Mouse (Mus musculus) embryo, embryonic 9.5 days (tissue): ENCODE measurements around the gene Tmem121b.

Experiments
- DNase-seq: peaks from one replicate; pipeline ENCODE4 v3.0.0-alpha.2; 2017; ENCODE audit errors: extremely low spot score

Gene Tmem121b

GRCm38 (mm10) chr6:120493374-120494181 lies at the start of gene Tmem121b:
Tmem121b (minus strand) TSS chr6:120493807.
- DNase-seq = peak; percentile 87

GRCm38 (mm10) chr6:120542061-120542460 lies 48.5 kb upstream of the Tmem121b start:
- no peak for DNase-seq

- DNase-seq = peak; percentile 29
Observed at GRCm38 (mm10) chr6:120541386-120541785, 47.8 kb upstream of the Tmem121b start.

- no peak for DNase-seq
Observed at GRCm38 (mm10) chr6:120539781-120540231, 46.2 kb upstream of the Tmem121b start.

- DNase-seq = peak; percentile 93
Observed at GRCm38 (mm10) chr6:120539132-120539759, 45.6 kb upstream of the Tmem121b start.

- no peak for DNase-seq
Observed at GRCm38 (mm10) chr6:120536337-120536736, 42.7 kb upstream of the Tmem121b start.

GRCm38 (mm10) chr6:120532594-120532993 lies 39.0 kb upstream of the Tmem121b start:
- no peak for DNase-seq

- DNase-seq = peak; percentile 93
Observed at GRCm38 (mm10) chr6:120531020-120531965, 37.7 kb upstream of the Tmem121b start, which contains the start of gene Hdhd5. Hdhd5 (minus strand) TSS chr6:120531319.

GRCm38 (mm10) chr6:120529123-120529522 lies 35.5 kb upstream of the Tmem121b start:
- no peak for DNase-seq

GRCm38 (mm10) chr6:120524796-120525195 lies 31.2 kb upstream of the Tmem121b start:
- no peak for DNase-seq

- DNase-seq = no peak
Observed at GRCm38 (mm10) chr6:120519647-120520046, 26.0 kb upstream of the Tmem121b start.

- no peak for DNase-seq
Observed at GRCm38 (mm10) chr6:120517311-120517710, 23.7 kb upstream of the Tmem121b start.

- no peak for DNase-seq
Observed at GRCm38 (mm10) chr6:120516879-120517278, 23.3 kb upstream of the Tmem121b start.

GRCm38 (mm10) chr6:120516422-120516821 lies 22.8 kb upstream of the Tmem121b start:
- no peak for DNase-seq

GRCm38 (mm10) chr6:120511212-120511611 lies 17.6 kb upstream of the Tmem121b start:
- no peak for DNase-seq

- no peak for DNase-seq
Observed at GRCm38 (mm10) chr6:120510425-120510824, 16.8 kb upstream of the Tmem121b start.

GRCm38 (mm10) chr6:120509975-120510374 lies 16.4 kb upstream of the Tmem121b start:
- DNase-seq = no peak

- no peak for DNase-seq
Observed at GRCm38 (mm10) chr6:120508645-120509044, 15.0 kb upstream of the Tmem121b start.

GRCm38 (mm10) chr6:120505531-120505930 lies 11.9 kb upstream of the Tmem121b start:
- no peak for DNase-seq

- DNase-seq = no peak
Observed at GRCm38 (mm10) chr6:120504051-120504450, 10.4 kb upstream of the Tmem121b start.

- DNase-seq = no peak
Observed at GRCm38 (mm10) chr6:120496544-120496943, 2.9 kb upstream of the Tmem121b start.
